Mouse (Mus musculus): ENCODE measurements around the gene Mgat5.

GRCm38 (mm10) chr1:127306024-127306771 is 101.4 kb downstream of the Mgat5 start:
- no peak for TF ChIP-seq GATA1 (IDR thresholded peaks at IDR 0.05; ENCODE audit: low read length)
- no peak for TF ChIP-seq TAL1 (IDR thresholded peaks at IDR 0.05; ENCODE audit: low read length)

Measured in erythroblast, embryonic 14.5 days (primary cell).